Mouse (Mus musculus) MN1 (cell line): ENCODE results near the gene Pla2g12a.

Experiments
- DNase-seq: peaks from one replicate; pipeline ENCODE4 v3.0.0-alpha.2; 2016; ENCODE audit warnings: low spot score

Pla2g12a gene

GRCm38 (mm10) chr3:129878405-129879021, at the start of gene Pla2g12a:
Pla2g12a (plus strand) TSS chr3:129878606.
- peak; percentile 91 for DNase-seq

GRCm38 (mm10) chr3:129830626-129831025, 47.8 kb upstream of the Pla2g12a start:
- no peak for DNase-seq

GRCm38 (mm10) chr3:129831035-129831568, 47.3 kb upstream of the Pla2g12a start, which contains the start of gene Gar1:
Gar1 (minus strand) TSS chr3:129831396.
- DNase-seq: peak; percentile 97

GRCm38 (mm10) chr3:129835388-129835934, 42.9 kb upstream of the Pla2g12a start, which contains the start of gene Cfi:
Cfi (plus strand) TSS chr3:129835884.
- no peak for DNase-seq

DNA sequence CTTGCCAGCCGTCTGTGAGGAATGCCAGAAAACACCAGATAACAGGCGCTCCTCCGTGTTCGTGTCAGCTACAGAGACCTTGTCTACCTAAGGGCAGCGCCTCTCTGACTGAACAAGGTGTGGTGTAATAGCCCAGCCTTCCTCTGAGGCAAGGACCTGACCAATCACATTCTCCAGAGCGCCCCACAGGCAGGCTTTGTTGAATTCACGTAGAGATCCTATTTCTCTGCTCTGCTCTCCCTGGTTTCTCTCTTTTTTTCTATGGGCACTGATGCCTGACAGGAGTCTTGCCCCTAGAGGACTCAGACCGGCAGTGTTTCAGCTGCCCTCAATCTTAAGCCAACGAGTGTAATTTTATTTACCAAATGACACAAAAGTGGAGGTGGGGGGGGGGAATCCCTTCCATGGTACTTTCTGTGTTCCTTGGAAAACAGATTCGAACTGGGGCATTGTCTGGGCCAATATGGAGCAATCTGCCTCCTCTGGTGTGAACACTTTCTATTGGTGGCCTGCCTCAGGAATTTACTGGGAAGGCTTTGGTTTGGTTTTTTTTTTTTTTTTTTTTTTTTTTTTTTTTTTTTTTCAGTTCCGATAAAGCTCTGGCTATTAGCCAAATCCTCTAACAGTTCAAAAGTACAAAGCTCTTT, 42.2 kb upstream of the Pla2g12a start:
- DNase-seq: peak; percentile 70

DNA sequence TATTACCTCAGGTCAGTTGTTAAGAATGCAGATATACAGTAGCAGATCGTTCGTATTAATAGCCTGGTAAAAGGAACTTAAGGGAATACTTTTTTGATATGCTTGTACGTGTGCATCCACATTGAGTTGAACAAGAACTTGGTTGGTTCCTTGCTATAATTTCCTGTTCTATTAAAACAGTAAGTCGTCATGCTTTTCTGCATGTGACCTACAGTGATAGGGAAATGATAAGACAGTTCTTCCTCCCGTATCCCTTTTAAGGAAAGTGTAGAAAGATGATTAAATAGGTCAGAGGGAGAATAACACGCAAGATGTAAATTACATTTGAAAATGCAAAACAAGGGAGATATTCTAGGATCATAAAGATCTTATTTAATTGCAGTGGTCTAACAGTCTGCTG, 41.4 kb upstream of the Pla2g12a start:
- no peak for DNase-seq

DNA sequence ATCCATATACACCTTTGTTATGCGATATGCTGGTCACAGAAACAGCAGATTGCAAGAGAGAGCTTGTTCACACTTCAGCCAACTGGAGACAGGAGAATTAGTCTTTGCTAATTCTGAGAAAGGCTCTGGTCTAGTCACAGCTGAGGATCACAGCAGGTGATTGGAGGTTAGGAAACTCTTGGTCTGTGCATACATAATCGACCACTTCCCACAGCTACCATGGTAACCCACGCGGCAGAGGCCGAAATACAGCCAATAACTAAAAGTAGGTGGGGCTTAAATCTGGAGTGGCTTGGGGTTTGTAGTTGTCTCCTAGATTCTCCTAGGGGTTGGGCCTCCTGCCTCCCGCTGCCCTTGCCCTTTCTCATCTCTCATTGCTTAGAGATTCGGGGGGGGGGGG, 40.4 kb upstream of the Pla2g12a start:
- no peak for DNase-seq

- no peak for DNase-seq
These were observed 32.5 kb upstream of the Pla2g12a start for GRCm38 (mm10) chr3:129845868-129846267.

GRCm38 (mm10) chr3:129846846-129847245, 31.6 kb upstream of the Pla2g12a start:
- DNase-seq: no peak

- no peak for DNase-seq
These were observed 15.8 kb upstream of the Pla2g12a start for GRCm38 (mm10) chr3:129862592-129862991.

- DNase-seq: no peak
These were observed 14.7 kb upstream of the Pla2g12a start for GRCm38 (mm10) chr3:129863698-129864097.

DNA sequence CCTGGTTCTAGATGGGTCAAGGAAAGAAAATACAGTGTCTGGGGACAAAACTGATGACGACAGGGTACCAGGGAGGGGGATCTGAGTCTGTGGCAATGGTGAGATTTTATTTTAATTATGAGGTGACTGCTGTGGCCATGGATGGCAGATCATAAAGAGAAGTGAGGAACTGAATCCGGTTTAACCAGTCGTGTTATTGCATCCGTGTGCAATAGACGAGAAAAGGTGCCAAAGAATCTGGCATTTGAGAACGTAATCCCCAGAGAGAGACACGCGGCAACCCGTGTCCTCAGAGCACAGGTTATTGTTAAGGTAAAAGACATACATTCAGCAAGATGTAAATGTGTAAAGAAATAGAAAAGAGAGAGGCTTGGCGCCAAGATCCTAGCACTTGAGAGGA, 1.1 kb upstream of the Pla2g12a start:
- DNase-seq: no peak

DNA sequence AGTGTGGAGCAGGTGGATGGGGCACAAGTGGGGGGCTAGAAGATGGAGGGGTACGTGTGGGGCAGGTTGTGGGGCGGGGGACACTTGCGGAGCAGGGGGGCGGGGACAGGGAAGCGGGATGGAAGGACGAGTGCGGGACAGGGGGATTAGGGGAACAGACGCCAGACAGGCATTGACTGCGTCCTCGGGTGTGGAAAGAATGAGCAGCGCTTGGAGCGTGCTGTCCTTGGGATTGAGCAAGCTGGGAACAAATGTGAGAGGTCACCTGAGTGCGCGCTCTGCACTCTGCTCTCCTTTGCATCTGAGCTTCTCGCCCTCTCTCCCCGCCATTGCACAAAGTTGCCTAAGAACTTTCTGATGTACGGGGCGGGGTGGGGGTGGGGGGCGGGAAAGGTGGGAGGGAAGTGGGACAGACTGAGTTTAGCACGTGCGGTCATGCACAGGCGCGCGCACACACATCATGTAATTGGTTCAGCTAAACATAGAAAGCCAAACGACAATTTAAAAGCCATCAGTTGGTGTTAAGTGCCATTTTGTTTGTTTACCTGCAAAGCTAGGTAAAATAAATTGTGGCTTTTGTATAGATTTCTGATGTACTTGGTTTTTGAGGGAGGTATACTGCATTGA, 838 bp downstream of the Pla2g12a start:
- peak; percentile 33 for DNase-seq

- no peak for DNase-seq
These were observed 1.5 kb downstream of the Pla2g12a start for GRCm38 (mm10) chr3:129879913-129880312.

DNA sequence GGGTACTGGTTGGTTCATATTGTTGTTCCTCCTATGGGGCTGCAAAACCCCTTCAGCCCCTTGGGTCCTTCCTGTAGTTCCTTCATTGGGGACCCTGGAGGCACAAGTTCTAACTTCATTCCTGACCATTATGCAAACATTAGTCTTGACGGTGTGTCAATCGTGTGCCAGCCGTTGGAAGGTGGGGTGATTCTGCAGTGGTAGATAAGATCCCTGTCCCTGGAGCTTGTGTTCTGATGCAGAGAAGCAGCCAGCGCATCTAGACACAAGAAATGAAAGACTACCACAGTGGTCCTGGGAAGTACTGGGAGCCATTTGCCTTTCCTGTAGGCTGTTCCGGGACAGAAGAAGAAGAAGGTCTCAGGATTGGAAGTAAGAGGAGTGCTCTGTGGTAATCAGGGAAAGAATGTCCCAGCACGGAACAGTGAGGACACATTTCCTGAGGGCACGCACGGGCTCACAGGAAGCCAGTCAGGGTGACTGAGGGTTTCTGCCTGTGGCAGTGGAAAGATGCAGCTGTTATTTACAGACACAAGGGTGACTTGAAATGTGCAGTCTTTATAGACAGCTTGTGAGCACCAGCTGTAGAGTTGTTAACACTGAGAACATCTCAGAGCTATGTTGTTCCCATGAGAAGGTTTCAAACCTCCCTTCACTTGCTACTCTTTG, 2.7 kb downstream of the Pla2g12a start:
- no peak for DNase-seq

DNA sequence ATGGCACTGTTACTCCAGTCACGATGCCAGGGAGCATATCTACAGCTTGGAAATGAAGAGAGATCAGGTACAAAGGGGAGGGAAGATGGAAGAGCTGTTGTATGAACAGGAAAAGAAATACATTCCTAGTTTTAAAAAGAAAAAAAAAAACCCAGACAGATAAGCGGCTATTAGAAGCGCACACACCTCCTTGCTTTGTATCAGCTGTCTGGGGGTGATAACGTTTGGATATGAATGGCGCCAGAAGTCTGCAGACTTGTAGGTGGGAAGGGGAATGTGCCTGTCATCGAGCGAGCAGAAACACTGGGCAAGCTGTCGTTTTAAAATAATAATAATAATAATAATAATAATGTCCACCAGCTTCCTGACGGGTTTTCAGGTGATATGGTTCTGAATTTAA, 7.2 kb downstream of the Pla2g12a start:
- no peak for DNase-seq

GRCm38 (mm10) chr3:129886430-129886829, 8.0 kb downstream of the Pla2g12a start:
- no peak for DNase-seq

DNA sequence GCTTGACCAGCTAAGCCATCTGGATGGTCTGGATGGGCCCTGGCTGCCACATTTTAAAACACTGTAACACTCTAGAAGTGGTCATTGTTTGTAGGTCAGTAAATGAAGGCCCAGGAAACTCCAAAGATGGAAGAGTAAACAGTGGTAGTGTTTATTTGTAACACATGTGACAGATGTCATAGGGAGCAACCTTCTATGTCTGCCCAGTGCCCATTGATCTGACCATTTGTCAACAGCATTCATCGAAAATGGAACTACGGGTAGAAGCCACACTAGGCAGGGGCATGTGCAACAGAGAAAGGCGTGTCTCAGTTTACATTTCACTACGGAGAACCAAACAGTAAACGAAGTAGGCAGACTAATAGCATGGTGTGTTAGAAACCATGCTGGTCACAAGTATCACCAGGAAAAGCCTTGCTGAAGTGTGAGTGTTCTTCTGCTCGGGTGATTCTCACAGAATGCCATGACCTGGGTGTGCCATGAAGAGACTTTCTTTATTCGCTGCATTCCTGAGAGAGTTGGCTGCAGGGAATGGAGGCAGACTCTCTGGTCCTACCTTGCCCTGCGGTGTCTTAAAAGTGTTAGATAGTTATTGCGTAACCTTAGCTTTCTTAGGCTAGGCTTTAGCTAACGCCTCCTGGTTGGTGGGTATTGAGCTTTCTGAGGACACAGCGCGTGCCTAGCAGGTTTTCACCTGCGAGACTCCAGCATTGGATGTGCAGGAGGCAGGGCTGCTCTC, 9.5 kb downstream of the Pla2g12a start:
- no peak for DNase-seq

DNA sequence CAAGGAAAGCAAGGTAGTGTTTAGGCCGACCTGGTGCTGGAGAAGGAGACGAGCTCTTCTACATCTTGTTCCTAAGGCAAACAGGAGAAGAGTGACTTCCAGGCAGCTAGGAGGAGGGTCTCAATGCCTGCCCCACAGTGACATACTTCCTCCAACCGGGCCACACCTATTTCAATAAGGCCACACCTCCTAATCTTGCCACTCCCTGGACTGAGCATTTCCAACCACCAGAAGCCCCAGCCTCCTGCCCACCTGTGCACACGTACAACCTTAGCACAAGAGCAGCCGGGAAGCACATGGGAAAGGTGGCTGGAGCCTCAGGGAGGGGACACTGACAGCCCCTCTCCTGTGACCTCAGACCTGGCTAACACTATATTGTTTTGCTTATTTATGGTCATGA, 13.6 kb downstream of the Pla2g12a start:
- DNase-seq: no peak

GRCm38 (mm10) chr3:129893143-129893542, 14.7 kb downstream of the Pla2g12a start:
- DNase-seq: no peak

GRCm38 (mm10) chr3:129896591-129896990, 18.2 kb downstream of the Pla2g12a start:
- no peak for DNase-seq
